Mouse (Mus musculus) intestine, embryonic 15.5 days (tissue): Measurements from ENCODE around the gene Pex5l. TPM values are rescaled to one million over a fixed set of nuclear protein-coding genes. Genes with fewer than 3 reads are reported as not detected.

Experiments used
- ATAC-seq: fragments of 200-750 bp; cut with Nextera tagmentation; 2 replicates; pipeline ENCODE4 v1.8.0; 2017; ENCODE audit warnings: moderate TSS enrichment, moderate library complexity
- H3K27ac ChIP-seq: fragments of 300-500 bp; sonication (generic); 2 replicates; pipeline ENCODE4 v1.5.1; 2015; ENCODE audit warnings: mild to moderate bottlenecking, inconsistent platforms
- H3K27me3 ChIP-seq: fragments of 300-500 bp; sonication (generic); replicated peaks from 2 replicates; pipeline ENCODE4 v1.6.1; 2015; ENCODE audit warnings: inconsistent platforms
- H3K36me3 ChIP-seq: fragments of 300-500 bp; sonication (generic); 2 replicates; pipeline ENCODE4 v1.6.1; 2015; ENCODE audit warnings: inconsistent platforms
- H3K4me1 ChIP-seq: fragments of 300-500 bp; sonication (generic); replicated peaks from 2 replicates; pipeline ENCODE4 v1.6.1; 2015; ENCODE audit warnings: inconsistent platforms
- H3K4me2 ChIP-seq: fragments of 300-500 bp; sonication (generic); replicated peaks from 2 replicates; pipeline ENCODE4 v1.6.1; 2015; ENCODE audit warnings: mild to moderate bottlenecking, inconsistent platforms
- H3K4me3 ChIP-seq: fragments of 300-500 bp; sonication (generic); replicated peaks from 2 replicates; pipeline ENCODE4 v1.5.1; 2015; ENCODE audit warnings: inconsistent platforms
- H3K9ac ChIP-seq: fragments of 300-500 bp; sonication (generic); 2 replicates; pipeline ENCODE4 v1.6.1; 2015; ENCODE audit warnings: inconsistent platforms
- H3K9me3 ChIP-seq: fragments of 300-500 bp; sonication (generic); 2 replicates; pipeline ENCODE4 v1.6.1; 2016; ENCODE audit warnings: inconsistent platforms
- WGBS: fragments of 180-500 bp; shearing (Covaris S2); methylation state at CpG from one replicate; pipeline ENCODE4 v1.1.7; 2015; 5-methylcytosine and 5-hydroxymethylcytosine counted together
- polyA plus RNA-seq: library from polyadenylated mRNA; unstranded; fragments of >200 nt; fragmentation: Nextera tagmentation; extraction: Ambion mirVana; gene quantifications from 2 replicates; pipeline ENCODE4 v1.2.1, GENCODE M21; 2015

Pex5l gene
- polyA plus RNA-seq, 1 experiment from 2014 or later, result 0.36 TPM

DNA sequence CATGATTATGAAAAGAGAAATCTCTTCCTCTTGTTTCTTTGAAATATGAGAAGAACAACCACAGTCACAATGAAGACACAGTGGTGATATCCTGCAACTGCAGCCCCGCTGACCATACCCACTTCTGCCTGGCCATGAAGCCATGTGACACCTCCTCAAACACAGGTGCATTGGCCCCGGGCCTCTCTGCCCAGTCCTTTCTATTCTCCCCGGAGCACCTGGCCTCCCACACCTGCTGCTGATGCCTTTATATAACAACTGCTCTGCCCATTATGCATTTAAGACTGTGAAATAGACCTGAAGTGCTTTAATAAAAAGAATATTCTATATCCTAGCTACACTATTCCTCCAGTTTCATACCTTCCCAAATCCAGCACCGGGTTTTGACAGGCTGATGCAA lies 54.8 kb downstream of the Pex5l start:
- no peak overlapping the region for H3K4me3 ChIP-seq
- no peaks in the 10 kb centered on the region for H3K27me3 ChIP-seq
- no peaks in the 10 kb centered on the region for H3K36me3 ChIP-seq
- H3K9me3 ChIP-seq, result no peaks in the 10 kb centered on the region
- H3K9ac ChIP-seq, result no peak overlapping the region
- no peaks in the 10 kb centered on the region for H3K4me1 ChIP-seq
- ATAC-seq, result no peak
- H3K4me2 ChIP-seq, result no peak overlapping the region
- WGBS, result 73% methylated on average over 4 of the region's 4 CpGs
- H3K27ac ChIP-seq, result no peak overlapping the region

DNA sequence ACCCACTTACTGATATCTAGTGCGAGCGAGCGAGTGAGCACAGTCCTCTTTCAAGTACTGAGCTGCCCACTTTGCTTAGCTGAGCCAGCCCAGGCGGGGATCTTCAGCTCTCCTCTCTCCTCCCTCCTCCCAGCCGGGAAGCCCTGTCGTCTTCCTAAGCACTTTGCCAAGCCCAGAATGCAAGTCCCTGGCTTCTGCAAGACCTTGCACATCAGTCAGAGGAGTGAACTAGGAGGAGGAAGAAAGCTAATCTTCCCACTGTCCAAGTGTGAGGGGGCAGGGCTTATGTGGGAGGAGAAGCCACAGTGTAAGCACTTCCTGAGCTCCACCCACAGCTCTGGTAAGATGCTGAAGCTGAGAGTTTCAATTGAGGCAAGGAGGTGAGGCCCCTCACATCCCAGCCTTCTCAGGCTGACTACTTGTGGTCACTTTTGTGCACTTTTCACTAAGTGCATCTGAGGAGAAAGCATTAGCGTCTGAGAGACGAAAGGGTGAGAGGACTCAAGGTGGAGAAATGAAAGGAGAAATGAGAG lies 60.2 kb downstream of the Pex5l start:
- Histone ChIP-seq H3K4me3 (no peak overlapping the region), H3K27me3 (no peaks in the 10 kb centered on the region), H3K9ac (no peak overlapping the region), H3K36me3 (no peaks in the 10 kb centered on the region), H3K27ac (no peak overlapping the region), H3K4me1 (no peaks in the 10 kb centered on the region), H3K9me3 (no peaks in the 10 kb centered on the region), H3K4me2 (0 out of 2 replicates have a peak overlapping the region, but pooled peaks have one; percentile 28)
- WGBS, result 26% methylated on average over 8 of the region's 8 CpGs
- ATAC-seq, result no peak

DNA sequence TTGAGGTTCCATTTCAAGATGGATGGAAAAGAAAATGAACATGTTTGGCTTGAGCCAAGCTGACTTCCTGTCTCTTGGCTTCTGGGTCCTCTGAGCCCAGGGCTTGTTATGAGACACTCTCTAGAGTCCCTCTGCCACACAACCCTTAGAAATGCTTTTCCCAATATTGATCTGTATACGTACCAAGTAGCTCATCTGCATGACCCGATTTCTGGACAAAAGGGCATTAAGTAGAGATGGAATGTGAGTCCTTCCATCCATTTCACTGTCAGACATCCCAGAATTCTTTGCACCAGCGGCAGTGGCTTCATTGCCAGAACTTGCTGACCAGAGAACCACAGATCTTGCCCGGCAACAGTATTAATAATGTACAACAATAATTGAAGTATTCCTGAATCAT lies 61.3 kb downstream of the Pex5l start:
- H3K4me1 ChIP-seq, result no peaks in the 10 kb centered on the region
- no peak for ATAC-seq
- H3K9ac ChIP-seq, result no peak overlapping the region
- no peaks in the 10 kb centered on the region for H3K27me3 ChIP-seq
- H3K4me2 ChIP-seq, result no peak overlapping the region
- no peak overlapping the region for H3K27ac ChIP-seq
- no peaks in the 10 kb centered on the region for H3K36me3 ChIP-seq
- H3K9me3 ChIP-seq, result no peaks in the 10 kb centered on the region
- 84% methylated on average over 4 of the region's 4 CpGs for WGBS
- no peak overlapping the region for H3K4me3 ChIP-seq

DNA sequence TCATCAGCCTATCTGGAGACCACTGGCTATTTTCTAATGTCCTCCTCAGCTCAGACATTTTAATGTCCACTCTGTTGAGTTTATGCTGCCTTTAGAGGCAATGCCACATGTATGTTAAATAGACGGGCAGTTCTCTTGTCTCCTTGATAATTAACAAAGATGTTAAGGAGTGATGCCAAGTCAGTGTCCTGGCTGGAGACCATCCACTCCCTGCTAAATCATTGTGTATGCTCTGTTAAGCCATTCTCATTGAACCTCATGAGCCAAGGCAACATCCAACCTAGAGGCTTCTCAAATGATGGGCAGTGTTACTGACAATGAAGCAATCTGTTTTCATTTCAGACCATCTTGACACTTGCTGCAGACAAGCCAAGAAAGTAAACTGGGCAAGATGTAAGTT lies 63.4 kb downstream of the Pex5l start:
- no peak for ATAC-seq
- no peaks in the 10 kb centered on the region for H3K36me3 ChIP-seq
- H3K27ac ChIP-seq, result no peak overlapping the region
- no peak overlapping the region for H3K4me2 ChIP-seq
- H3K27me3 ChIP-seq, result no peaks in the 10 kb centered on the region
- no peaks in the 10 kb centered on the region for H3K4me1 ChIP-seq
- 90% methylated on average over 1 of the region's 1 CpGs for WGBS
- no peak overlapping the region for H3K9ac ChIP-seq
- no peaks in the 10 kb centered on the region for H3K9me3 ChIP-seq
- H3K4me3 ChIP-seq, result no peak overlapping the region

DNA sequence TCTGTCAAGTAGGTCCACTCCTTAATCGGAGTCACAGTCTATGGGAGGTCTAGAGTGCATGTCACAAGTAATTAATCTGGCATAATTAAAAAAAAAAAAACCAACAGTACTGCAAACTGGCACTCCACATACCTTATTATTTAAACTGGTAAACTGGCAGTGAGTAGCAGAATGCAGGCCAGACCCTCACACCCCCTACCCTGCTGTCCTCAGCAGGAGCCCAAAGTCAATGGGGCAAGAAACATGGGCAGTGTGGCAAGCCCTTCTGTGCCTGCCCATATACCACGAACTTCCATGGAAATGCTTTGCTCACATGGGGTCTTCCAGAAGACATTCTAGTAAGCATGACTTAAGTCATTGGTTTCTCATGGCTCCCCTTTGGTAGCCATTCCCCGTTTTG lies 63.9 kb downstream of the Pex5l start:
- ATAC-seq, result no peak
- H3K4me1 ChIP-seq, result no peaks in the 10 kb centered on the region
- no peak overlapping the region for H3K4me2 ChIP-seq
- H3K27ac ChIP-seq, result no peak overlapping the region
- H3K9me3 ChIP-seq, result no peaks in the 10 kb centered on the region
- no peak overlapping the region for H3K4me3 ChIP-seq
- no peaks in the 10 kb centered on the region for H3K27me3 ChIP-seq
- no peaks in the 10 kb centered on the region for H3K36me3 ChIP-seq
- 79% methylated on average over 3 of the region's 3 CpGs for WGBS
- no peak overlapping the region for H3K9ac ChIP-seq

DNA sequence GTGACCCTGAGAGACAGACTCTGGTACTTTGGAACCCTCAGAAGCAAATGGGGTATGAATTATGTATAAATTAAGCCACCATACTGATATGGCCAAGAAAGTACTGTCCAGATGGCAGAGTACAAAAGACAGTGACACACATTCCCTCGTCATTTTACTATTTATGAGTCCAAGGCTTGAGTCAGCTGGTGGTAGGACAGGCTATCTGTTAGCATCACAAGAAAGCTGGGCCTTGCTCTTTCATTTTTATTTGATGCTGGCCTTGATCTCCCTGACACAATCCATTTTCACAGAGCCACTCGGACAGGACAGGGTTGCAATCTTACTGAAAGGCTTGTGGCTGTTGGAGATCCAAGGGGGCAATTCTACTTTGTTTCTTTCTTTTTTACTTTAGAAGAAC lies 67.4 kb downstream of the Pex5l start:
- H3K9ac ChIP-seq, result no peak overlapping the region
- no peak for ATAC-seq
- WGBS, result 66% methylated on average over 2 of the region's 2 CpGs
- no peaks in the 10 kb centered on the region for H3K4me1 ChIP-seq
- H3K4me2 ChIP-seq, result no peak overlapping the region
- H3K4me3 ChIP-seq, result no peak overlapping the region
- H3K27me3 ChIP-seq, result no peaks in the 10 kb centered on the region
- no peaks in the 10 kb centered on the region for H3K9me3 ChIP-seq
- H3K27ac ChIP-seq, result no peak overlapping the region
- H3K36me3 ChIP-seq, result no peaks in the 10 kb centered on the region

DNA sequence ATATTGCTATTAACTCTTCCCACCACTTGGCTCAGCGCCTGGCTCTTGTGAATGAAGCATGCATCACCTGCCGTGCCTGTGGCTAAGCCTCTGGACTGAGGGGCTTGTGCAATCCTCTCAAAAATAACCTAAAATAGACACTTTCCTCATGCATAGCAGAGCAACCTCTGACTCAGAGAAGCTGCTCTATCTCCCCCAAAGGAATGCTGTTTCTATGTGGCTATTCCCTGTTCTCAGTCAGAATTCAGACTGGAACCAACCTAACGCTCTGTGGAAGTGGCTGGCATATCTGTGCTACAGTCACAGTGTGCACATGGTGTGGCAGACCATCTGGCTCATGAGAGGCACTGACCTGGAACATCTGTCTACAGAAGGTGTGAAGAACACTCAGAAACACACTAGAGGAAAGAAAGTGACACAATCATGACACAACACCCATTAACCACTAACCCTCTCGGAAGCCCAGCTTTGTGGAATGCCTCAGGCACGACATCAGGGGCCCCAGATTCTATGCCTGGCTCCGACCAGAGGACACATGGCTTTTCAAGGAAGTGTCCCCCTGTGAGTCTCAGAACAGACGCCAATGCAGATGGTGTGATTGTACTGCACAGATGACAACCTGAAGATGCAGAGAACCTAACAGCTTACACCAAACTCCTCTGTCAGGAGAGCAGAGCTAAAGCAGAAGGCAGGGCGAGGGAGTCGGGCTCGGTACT lies 68.6 kb downstream of the Pex5l start:
- Histone ChIP-seq H3K27me3 (no peaks in the 10 kb centered on the region), H3K9ac (no peak overlapping the region), H3K9me3 (no peaks in the 10 kb centered on the region), H3K36me3 (no peaks in the 10 kb centered on the region), H3K4me3 (no peak overlapping the region), H3K4me2 (no peak overlapping the region), H3K4me1 (no peaks in the 10 kb centered on the region), H3K27ac (no peak overlapping the region)
- 70% methylated on average over 10 of the region's 10 CpGs for WGBS
- ATAC-seq, result no peak

DNA sequence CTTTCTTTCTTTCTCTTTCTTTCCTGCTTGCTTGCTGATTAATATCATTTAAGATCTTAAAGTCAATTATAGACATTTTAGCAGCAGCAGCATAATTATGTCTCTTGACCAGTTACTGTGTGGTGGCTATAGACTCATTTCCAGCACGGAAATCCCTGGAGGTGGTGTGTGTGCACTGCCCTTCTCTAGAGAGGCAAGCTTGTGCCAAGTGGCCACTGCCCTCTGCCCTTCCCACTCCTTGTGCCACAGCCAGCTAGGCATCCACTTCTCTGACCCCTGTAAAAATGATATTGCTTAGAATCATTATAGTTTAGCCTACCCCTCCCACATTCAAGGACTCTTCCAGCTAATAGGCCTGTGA lies 69.2 kb downstream of the Pex5l start:
- H3K9ac ChIP-seq, result no peak overlapping the region
- H3K9me3 ChIP-seq, result no peaks in the 10 kb centered on the region
- H3K27me3 ChIP-seq, result no peaks in the 10 kb centered on the region
- no peak overlapping the region for H3K4me3 ChIP-seq
- H3K4me2 ChIP-seq, result no peak overlapping the region
- ATAC-seq, result no peak
- WGBS, result 75% methylated on average over 1 of the region's 1 CpGs
- H3K27ac ChIP-seq, result no peak overlapping the region
- H3K4me1 ChIP-seq, result no peaks in the 10 kb centered on the region
- H3K36me3 ChIP-seq, result no peaks in the 10 kb centered on the region

DNA sequence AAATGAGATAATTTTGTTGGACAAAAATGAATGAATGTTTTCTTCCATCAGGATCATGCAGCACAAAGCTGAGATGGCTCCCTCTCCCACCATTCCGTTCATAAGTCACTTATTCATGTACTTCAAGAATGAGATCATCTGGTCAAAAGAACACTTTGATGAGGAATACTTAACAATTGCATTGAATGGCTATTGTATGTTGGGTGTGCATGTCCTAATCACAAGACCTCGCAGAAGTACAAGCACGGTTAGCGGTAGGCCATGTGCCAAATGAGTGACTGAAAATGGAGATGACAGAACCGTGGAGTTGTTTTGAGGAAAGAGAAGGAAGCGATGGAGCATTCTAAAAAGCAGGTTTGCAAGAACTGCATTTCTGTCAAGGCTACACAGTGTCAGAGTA lies 72.3 kb downstream of the Pex5l start:
- Histone ChIP-seq H3K4me3 (no peak overlapping the region), H3K36me3 (no peaks in the 10 kb centered on the region), H3K27me3 (no peaks in the 10 kb centered on the region), H3K27ac (no peak overlapping the region), H3K4me1 (no peaks in the 10 kb centered on the region), H3K9me3 (no peaks in the 10 kb centered on the region), H3K4me2 (no peak overlapping the region), H3K9ac (no peak overlapping the region)
- 95% methylated on average over 6 of the region's 6 CpGs for WGBS
- ATAC-seq, result no peak

DNA sequence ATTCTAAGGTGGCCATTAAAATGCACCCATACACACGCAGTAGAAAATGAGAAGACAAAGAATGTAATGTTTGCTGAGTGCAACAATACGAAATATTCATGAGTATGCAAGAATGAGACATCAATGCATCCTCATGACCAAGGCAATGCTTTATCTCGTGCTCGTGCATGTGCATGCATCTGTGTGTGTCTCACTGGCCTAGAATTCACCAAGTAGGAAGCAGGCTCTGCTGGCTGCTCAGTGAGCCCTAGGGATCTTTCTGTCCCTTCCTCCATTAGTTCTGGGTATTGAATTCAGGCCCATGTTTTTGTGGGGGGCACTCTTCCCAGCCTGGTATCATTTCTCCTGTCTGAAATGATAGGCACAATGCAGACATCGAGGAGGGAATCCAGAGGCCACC lies 74.9 kb downstream of the Pex5l start:
- WGBS, result 85% methylated on average over 5 of the region's 5 CpGs
- H3K4me1 ChIP-seq, result no peaks in the 10 kb centered on the region

DNA sequence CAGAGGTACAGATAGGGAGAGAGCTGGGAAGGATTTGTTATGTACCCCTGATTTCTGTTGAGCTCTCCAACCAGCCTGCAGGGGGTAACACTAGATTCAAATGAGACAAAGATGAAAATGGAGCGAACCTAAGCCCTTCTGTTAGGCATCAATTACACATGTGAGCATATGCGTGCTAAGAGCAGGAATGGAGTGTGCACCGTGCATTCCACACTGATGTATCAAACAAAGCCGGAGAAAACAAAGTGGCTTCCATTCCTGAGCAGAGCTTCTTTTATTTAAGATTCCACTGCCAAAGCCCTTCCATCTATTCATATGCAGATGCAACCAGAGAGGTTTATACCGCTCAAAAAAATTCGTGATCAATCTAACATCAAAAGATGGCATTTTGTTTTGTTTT lies 79.5 kb downstream of the Pex5l start:
- no peaks in the 10 kb centered on the region for H3K36me3 ChIP-seq
- H3K9me3 ChIP-seq, result no peaks in the 10 kb centered on the region
- no peaks in the 10 kb centered on the region for H3K27me3 ChIP-seq
- no peak for ATAC-seq
- WGBS, result 68% methylated on average over 6 of the region's 6 CpGs
- H3K9ac ChIP-seq, result no peak overlapping the region
- no peak overlapping the region for H3K4me3 ChIP-seq
- H3K27ac ChIP-seq, result no peak overlapping the region
- H3K4me1 ChIP-seq, result no peaks in the 10 kb centered on the region
- no peak overlapping the region for H3K4me2 ChIP-seq

More for the DNA sequence above, 74.9 kb downstream of the Pex5l start:
- Histone ChIP-seq H3K27ac (no peak overlapping the region), H3K4me3 (no peak overlapping the region), H3K27me3 (no peaks in the 10 kb centered on the region), H3K9me3 (no peaks in the 10 kb centered on the region), H3K4me2 (no peak overlapping the region), H3K9ac (no peak overlapping the region), H3K36me3 (no peaks in the 10 kb centered on the region)
- no peak for ATAC-seq

DNA sequence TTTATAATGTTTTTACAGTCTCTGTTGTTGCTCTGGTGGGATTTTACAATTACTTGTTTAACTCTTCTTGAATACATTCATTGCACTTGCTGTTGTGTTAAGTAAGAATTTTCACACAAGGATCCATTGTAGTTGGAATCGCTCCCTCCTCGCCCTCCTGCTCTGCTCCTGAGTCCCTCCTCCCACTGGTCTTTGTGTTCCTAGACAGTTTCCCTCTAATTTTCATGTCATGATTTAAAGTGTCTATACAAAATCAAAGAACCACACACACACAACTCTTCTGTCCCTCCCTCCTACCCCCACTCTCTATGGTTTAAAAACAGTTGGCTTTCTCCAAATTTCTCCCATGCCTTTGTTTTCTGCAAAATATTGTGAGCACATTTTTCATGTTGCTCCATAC lies 81.6 kb downstream of the Pex5l start:
- no peak overlapping the region for H3K27ac ChIP-seq
- 83% methylated on average over 2 of the region's 2 CpGs for WGBS
- ATAC-seq, result no peak
- no peak overlapping the region for H3K4me2 ChIP-seq
- no peaks in the 10 kb centered on the region for H3K27me3 ChIP-seq
- no peaks in the 10 kb centered on the region for H3K36me3 ChIP-seq
- H3K9me3 ChIP-seq, result no peaks in the 10 kb centered on the region
- no peak overlapping the region for H3K4me3 ChIP-seq
- H3K9ac ChIP-seq, result no peak overlapping the region
- no peaks in the 10 kb centered on the region for H3K4me1 ChIP-seq

DNA sequence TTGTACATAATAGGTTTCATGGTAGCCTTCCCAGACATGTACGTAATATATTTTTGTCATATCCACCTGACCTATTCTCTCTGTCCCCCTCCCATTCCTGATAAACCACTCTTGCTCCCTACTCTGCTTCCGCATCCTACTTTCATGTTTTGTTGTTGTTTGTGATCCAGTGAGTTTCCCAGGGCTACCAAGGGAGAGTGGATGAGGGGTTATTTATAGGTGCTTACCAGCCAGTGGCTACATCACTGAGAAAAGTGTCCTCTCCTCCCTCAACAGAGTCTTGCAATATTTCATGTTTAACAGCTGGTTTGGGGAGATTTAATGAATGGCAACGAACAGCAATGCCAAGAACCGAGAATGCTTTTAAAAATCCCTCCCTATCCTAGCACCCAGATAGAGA lies 82.0 kb downstream of the Pex5l start:
- WGBS, result 83% methylated on average over 4 of the region's 4 CpGs

More for the DNA sequence above, 82.0 kb downstream of the Pex5l start:
- Histone ChIP-seq H3K27me3 (no peaks in the 10 kb centered on the region), H3K36me3 (no peaks in the 10 kb centered on the region), H3K9ac (no peak overlapping the region), H3K4me3 (no peak overlapping the region), H3K27ac (no peak overlapping the region), H3K9me3 (no peaks in the 10 kb centered on the region), H3K4me1 (no peaks in the 10 kb centered on the region), H3K4me2 (no peak overlapping the region)
- no peak for ATAC-seq
